Mouse (Mus musculus): ENCODE results near the gene Timm50.

Timm50 gene

DNA sequence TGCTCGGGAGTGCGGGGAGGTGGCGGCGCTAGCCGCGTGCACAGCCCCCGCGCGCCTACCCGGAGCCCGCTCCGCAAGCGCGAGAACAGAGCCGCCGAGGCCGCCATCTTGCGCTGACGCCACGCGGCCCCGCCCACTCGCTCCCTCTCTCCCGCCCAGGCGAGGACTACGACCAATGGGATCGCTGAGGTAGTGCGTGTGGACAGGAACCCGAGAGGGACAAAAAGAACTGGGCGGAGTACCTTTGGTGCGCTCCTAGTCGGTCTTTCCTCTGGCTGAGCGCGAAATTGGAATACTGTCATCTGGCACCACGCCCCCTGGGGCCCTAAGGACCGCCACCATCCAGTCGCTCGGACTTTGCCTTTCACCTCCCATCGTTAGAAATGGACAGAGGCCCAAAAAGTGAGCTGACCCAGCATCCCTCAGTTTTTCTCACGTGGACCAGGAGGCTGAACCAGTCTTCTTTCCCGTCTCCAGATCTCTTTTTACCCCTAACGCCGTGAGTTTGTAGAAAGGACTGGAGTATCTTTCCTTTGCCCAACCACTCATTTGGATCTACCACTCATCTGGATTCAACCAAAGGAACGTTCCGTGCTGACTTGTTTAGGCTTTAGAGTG lies at the start of gene Timm50:
Gene Timm50, minus strand, starts transcription at position 147 of the 618 bp plus-strand sequence.
- in situ Hi-C loops (cut with MboI, MseI) = no loop called here

DNA sequence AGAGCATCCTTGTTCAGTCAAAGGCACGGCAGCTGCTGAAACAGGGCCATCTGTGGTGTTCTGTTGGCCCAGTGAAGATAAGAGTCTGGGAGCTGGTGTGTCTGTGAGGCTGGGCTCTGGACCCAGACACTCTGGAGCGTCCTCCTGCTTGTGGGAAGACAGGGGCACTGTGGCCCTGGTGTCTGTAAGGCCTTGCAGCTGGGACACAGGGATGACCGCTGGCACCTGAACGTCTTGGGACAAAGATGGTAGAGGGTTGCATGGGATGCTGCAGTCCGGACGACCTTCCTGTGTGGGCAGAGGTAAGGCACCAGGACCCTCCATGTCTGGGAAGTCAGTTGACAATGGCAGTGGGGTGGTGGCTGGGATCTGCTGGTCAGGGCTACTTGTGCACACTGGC lies 48.4 kb upstream of the Timm50 start:
- in situ Hi-C loops (cut with MboI, MseI) = no loop called here

DNA sequence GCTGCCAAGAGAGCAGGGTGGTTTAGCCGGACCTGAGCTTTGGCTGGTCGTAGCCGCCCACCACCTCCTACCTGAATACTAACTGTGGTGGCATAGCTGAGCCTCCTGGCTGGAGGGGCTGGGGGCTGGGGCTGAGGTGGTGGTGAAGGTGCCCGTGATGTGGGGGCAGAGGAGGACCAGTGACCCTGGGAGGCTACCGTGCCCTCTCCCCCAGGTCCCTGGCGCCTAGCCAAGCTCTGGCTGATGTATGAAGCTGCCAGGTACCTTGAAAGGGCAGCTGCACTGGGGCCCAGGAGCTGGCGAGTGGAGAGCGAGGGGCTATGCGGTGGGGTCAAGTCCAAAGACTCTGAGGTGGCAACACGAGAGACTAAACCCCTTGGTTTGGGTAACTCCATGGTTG lies 48.0 kb upstream of the Timm50 start:
- in situ Hi-C loops (cut with MboI, MseI) = no loop called here

DNA sequence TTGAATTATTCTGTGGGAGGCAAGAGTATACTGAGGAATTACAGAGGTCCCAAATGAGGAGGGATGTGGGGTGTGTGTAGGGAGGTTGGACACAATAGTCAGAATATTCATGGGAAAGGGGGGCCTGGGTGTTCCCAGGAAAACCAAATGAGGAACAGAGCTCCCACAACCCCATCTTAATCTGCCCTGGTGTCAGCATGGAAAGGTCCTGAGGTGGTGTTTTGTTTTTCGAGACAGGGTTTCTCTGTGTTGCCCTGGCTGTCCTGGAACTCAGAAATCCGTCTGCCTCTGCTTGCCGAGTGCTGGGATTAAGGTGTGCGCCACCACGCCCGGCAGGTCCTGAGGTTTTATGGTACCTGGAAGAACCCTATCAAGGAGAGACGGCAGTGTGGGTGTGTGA lies 46.6 kb upstream of the Timm50 start:
- in situ Hi-C loops (cut with MboI, MseI) = no loop called here

DNA sequence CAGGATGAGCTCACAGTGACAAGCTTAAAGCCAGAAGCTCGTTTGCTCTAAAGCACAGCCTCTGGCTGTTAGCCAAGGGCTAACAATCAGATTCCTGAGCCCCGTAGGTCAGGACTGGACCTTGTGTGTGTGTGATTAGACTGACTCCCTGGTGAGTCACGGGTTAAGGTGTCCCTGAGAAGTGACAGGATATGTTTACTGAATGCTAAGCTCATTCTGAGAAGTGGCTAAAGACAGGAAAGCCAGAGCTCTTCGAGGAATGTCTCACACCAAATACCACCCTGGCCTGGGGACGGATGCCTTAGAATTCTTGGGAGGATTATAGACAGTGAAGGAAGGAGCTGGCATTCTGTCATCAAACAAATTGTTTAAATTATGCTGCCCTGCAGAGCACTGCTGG lies 46.1 kb upstream of the Timm50 start:
- in situ Hi-C loops (cut with MboI, MseI) = no loop called here

DNA sequence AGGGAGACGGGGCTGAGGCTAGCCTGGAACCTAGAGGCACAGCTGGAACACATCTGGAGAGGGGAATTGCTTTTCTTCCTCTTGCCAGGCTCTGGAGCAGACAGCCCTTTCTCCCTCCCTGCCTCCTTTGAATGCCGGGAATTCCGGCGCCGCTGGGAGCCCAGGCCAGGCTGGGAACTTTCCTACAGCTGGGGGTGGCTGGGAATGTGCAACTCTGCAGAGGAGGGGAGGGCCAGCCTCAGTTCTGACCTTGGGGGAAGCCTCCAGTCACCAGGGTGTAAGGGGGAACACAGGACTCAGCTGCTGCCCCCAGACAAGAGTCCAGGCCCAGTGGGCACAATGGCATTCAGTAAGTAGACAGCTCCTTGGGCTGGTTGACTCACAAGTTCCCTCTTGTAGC lies 45.1 kb upstream of the Timm50 start:
- in situ Hi-C loops (cut with MboI, MseI) = no loop called here

DNA sequence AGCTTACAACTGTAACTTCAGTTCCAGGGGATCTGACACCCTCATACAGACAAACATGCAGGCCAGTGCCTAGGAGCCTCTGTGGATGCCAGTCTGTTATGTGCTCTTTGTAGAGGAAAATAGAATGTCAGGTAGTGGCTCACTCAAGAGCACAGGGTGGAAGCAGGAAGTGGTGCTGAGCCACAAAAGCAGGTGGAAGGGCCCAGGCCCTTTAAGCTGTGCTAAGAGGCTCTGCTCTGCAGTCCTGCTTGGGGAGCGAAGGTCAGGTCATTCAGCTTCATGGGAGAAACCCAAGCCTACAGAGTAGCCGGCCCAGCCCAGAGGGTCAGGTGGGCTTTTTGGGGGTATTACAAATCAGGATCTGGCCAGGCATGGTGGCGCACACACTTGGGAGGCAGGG lies 43.3 kb upstream of the Timm50 start:
- in situ Hi-C loops (cut with MboI, MseI) = no loop called here

DNA sequence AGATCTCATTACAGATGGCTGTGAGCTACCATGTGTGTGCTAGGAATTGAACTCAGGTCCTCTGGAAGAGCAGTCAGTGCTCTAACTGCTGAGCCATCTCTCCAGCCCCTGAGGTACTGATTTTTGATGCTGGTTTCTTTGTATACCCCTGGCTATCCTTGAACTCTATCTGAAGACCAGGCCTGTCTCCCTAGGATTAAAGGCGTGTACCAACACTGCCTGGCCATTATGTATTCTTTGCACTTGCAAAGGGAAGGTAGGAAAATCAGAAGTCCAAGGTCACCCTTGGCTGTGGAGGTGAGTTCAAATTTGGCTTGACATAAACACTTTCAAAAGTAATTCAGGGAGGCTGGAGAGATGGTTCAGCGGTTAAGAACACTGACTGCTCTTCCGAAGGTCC lies 42.7 kb upstream of the Timm50 start:
- in situ Hi-C loops (cut with MboI, MseI) = no loop called here

DNA sequence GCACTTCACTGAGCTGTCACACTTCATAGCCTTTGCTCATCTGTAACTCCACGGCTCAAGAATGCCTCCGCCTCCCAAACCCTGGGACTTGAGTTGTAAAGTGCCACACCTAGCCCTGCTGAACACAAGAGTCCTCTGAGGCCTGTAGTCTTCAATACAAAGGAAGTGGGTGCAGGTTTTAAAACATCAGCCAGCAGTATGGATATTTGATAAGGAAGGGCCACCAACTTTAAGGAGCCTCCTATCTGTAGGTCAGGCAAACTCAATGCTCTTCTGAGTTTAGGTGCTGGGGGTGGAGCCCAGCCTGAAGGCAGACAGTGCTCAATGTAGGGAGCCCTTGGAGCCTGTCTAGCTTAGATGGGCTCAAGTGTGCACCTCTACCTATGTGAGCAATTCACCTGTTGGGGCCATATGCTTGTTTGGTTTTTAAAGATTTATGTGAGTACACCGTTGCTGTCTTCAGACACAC lies 42.3 kb upstream of the Timm50 start:
- in situ Hi-C loops (cut with MboI, MseI) = no loop called here

DNA sequence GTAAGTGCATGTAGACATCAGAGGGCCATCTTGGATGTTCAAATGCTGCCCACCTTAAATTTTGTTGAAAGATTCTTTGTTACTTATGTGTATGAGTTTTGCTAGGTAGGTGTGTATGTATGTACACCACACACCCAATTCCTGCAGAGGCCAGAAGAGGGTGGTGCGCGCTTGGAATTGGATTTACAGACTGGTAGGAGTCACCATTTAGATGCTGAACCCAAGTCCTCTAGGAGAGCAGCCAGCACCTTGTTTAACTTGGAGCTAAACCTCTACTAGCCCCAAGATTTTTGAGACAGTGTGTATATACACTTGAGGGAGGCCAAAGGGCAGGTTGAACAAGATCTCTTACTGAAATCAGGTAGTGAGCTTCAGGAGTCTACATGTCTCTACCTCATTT lies 41.4 kb upstream of the Timm50 start:
- in situ Hi-C loops (cut with MboI, MseI) = no loop called here

DNA sequence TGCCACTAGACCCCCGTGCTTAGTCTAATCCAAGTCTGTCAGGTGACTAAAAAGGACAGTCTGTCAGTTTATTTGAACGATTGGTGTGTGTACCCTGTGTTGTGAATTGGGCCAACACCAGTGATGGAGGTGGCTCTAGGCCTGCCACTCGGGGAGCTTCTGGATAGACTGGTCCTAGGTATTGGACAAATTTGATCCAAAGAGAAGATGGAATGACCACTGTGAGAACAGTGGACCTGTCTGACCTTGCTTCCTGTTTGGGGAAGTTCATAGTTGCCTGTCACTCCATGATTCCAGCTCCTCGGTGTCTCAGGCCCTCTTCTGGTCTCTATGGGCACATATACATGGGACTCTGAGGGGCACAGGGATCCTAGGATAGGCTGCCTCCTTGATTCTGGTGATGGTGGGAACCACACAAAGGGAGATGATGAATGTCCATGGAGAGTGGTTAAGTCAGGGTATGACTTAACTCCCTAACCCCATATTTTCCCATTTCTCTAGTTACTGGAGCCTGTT lies 39.9 kb upstream of the Timm50 start:
- in situ Hi-C loops (cut with MboI, MseI) = no loop called here

DNA sequence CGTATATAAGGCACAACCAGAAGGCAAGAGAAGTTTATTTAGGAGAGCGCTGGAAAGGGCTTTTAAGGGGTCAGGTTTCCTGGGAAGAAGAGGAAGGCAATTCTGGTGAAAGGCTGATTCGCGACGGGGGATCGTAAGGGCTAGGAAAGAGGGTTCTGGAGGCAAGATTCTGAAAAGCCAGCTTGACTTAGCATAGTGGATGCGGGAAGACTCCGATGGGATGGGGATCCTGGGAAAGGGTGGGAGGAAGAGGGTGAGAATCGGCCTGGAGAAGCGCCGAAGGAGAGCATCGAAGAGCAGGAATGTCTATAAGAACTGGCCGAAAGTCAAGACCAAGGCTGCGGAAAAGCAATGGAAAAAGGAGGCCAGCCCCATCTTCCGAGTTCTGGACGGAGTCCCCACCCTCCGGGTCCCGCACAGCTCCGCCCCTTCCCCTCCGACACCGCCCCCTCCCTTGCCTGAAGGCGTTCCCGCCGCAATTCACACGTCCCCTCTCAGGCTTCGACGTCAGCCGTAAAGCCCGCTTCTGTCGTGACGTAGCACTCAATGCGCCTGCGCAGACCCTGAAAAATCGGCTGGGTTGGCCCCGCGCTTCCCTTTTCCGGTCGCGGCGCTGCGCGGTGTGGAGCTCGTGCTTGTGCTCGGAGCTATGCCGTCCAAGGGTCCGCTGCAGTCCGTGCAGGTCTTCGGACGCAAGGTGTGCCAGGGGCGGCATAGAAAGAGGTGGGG lies 38.4 kb upstream of the Timm50 start, which contains the start of gene Rps16:
Gene Rps16, plus strand, starts transcription at position 498 of the 729 bp plus-strand sequence.
- in situ Hi-C loops (cut with MboI, MseI) = no loop called here

DNA sequence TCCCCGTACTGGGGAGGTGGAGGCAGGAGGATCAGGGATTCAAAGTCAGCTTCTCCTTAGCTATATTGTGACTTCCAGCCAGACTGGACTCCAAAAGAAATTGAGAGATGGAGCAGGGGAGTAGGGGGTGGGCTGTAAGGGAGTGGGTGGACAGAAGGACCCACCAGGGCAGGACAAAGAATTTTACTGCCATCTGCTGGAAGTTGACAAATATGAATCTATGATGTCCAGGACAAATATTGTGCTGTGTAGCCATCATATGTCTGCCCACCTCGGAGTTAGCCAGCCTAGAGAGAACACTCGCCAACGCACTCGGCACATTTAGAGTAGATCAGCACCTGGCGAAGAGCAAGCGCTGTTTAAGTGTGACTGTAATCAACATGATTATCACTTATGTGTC lies 36.7 kb upstream of the Timm50 start:
- in situ Hi-C loops (cut with MboI, MseI) = no loop called here

DNA sequence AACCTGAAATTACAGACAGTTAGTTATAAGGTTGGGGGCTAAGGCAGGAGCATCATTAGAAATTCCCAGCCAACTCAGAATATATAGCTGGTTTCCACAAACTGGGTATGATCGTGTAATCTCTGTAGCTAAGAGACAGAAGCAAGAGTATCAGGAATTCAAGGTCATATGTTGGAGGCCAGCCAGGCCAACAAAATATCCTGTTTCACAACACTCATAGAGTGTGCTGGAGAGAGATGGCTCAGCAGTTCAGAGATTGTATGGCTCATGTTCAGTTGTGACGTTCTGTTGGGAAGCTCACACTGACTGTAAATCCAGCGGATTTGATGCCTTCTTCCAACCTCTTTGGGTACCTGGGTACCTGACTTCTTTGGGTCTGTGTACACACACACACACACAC lies 35.9 kb upstream of the Timm50 start:
- in situ Hi-C loops (cut with MboI, MseI) = no loop called here

DNA sequence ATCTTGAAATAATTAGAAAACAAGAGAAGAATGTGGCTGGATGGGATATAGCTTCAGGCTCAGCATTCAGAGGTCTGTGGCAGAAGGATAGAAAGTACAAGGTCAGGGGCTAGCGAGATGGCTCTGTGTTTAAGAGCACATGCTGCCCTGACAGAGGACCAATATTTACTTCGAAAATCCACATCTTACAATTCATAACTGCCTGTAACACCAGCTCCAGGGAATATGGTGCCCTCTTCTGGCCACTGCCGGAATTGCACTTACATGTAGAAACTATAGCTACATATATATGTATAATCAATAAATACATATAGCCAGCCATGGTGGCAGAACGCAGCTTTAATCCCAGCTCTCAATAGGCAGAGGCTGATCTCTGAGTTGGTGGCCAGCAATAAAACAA lies 32.8 kb upstream of the Timm50 start:
- in situ Hi-C loops (cut with MboI, MseI) = no loop called here

DNA sequence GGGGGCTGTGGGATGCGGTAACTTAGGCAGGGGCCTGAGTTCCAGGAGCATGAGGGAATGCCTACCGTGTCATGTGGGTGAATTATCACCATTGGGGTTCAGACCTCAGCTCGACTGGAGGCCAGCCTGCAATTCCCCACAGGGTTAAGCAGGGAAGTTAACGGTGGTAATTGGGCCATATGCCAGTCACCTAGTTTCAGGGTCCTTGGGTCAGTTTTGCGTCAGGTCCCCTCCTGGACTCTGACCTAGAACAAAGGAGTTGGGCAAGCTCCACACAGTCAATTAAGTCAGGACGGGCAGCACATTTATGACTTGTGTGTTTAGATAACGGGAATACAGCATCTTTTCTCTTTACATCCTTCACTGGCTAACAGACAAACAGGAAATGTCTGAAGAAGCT lies 29.5 kb upstream of the Timm50 start:
- in situ Hi-C loops (cut with MboI, MseI) = no loop called here

DNA sequence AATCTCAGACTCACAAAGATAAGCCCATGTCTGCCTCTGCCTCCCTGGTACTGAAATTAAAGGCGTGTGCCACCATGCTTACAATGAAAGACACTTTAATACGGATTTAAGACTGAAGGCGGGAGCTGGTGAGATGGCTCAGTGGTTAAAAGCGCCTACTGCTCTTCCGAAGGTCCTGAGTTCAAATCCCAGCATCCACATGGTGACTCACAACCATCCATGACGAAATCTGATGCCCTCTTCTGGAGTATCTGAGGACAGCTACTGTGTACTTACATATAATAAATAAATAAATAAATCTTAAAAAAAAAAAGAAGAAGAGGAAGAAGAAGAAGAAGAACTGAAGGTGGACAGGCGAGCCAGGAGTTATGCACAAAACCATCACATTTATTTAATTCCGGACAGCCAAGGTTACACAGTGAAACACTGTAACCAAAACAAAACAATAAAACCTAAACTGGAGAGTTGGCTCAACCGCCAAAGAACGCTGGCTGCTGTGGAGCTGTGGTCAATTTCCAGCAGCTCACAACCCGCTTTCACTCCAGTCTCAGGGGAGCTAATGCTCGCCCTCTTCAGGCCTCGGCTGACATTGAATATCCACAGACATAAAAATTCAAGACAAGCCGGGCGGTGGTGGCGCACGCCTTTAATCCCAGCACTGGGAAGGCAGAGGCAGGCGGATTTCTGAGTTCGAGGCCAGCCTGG lies 27.5 kb upstream of the Timm50 start:
- in situ Hi-C loops (cut with MboI, MseI) = no loop called here

DNA sequence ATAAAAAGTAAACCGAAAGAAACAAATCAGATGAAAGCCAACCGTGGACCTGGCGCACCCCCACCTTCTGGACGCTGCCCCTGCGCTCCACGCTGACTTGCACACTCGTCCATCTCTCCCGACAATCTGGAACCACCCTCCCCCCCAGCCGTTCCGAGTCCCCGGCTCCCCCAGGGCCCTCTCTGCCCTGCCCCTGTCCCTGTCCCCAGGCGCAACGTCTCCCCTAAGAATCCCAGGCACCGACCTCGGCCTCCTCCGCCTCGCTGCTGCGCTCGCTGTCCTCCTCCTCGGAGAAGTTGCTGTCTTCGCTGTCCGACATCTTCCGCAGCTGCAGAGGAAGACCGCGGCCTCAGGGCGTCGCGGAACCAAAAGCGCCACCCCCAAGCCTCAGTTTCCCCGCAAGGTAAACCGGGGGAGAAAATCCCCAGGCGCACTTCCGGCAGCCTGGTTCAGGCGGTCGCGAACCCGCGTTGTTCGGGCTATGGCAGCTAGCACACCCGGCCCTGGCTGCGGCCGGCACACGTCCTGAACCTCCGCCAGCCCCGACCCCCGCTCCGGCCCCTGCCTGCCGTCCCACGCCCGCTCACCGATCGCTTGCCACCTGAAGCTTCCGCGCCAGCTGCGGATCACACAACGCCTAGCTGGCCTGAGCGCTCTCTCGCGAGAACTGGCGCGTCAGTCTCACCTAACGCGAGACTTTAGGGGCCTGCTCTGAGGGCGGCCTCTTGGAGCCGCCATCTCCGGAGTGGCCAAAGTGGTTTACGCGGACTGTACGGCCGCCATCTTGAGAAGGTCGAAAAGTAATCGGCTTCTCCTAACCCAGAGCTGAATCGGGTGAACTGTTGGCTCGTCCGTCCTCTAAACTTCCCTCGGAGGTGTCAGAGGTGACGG lies 26.5 kb upstream of the Timm50 start, which contains the start of gene Supt5:
Gene Supt5, minus strand, starts transcription at position 639 of the 891 bp plus-strand sequence.
- in situ Hi-C loops (cut with MboI, MseI) = no loop called here

DNA sequence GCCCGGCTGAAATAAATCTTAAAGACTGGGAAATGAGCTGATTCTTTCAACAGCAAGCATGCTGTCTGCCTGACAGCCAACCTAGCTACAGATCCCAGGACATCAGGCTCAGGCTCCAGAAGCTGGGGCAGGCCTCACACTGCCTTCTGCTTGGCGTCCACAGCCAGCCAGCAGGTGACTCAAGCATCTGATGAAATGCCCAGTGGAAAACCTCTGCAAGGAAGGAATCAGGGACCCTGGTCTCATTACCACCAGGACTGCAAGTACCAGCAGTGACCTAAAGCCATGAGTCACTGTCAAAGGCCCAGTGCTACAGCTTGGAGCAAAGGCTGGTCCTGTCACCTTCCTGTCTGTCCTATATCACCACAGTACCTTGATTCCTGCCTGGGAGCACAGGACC lies 23.6 kb upstream of the Timm50 start:
- in situ Hi-C loops (cut with MboI, MseI) = no loop called here

DNA sequence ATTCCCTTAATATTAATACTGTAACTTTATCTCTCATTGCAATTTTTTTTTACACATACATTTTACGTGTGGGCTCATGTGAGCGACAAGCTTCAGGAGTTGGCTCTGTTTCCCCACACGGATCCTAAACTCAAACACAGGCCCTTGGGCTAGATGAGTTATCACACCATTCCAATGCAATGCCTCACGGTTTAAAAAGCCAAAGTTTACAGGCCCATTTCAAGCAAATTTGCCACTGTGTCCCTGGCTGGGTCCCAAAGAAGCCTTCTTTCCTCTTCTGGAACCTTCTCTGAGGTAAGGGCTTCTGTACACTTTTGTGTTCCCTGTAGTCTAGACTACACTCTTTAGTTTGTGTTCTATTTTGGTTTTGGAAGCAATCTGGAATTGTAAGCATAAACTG lies 22.7 kb upstream of the Timm50 start:
- in situ Hi-C loops (cut with MboI, MseI) = no loop called here

DNA sequence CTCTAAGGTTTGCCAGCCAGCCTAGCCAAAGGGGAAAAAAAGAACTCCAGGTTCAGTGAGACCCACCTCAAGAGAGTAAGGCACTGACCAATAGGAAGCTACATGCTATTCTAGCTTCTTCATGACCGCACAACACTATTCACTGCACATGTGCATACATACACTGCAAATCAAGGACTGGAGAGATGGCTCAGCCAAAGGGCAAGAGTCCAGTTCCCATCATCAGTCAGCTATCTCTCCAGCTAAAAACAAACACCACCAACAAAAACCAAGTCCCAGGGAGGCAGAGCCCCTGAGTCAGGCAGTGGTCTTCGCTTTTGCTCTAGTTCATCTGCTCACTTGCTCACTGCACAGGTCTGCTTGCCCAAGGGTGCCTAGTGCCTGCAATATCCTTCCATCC lies 16.4 kb upstream of the Timm50 start:
- in situ Hi-C loops (cut with MboI, MseI) = no loop called here

DNA sequence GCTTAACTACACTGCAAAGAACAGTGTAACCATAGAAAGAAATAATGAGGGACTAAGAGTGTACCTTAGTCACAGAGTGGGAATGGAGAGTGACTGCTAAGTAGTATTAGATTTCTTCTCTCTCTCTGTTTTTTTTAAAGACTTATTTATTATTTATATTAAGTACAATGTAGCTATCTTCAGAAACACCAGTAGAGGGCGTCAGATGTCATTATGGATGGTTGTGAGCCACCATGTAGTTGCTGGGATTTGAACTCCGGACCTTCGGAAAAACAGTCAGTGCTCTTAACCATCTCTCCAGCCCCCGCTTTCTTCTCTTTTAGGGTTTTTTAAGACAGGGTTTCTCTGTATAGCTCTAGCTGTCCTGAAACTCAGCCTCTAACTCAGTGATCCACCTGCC lies 14.6 kb upstream of the Timm50 start:
- in situ Hi-C loops (cut with MboI, MseI) = no loop called here
